ENCODE assay signal across 8 mouse cellular contexts in genomic region chr4:134713937-134714336, GRCm38 (mm10). TPM values are rescaled to one million over a fixed set of nuclear protein-coding genes. Genes with fewer than 3 reads are reported as not detected.
DNase-seq lines count a peak whose midpoint lies in the region; ATAC-seq lines count a peak whose summit lies in the region.

No protein-coding gene starts in this region.

- no peaks in the 10 kb centered on the region for H3K9me3 ChIP-seq in hindbrain, embryonic 13.5 days

- H3K9ac ChIP-seq in hindbrain, embryonic 13.5 days: no peak overlapping the region

- DNase-seq in R1 (ENCODE audit: low read depth, low spot score): peak; percentile 81
- peak; percentile 89 to 90 for DNase-seq in cerebellum, postnatal 14 days
- peak; percentile 65 to 67 for DNase-seq in frontal cortex, postnatal 25 days (ENCODE audit: low spot score in 2 of 2)
- DNase-seq in layer of hippocampus, postnatal 25 days (ENCODE audit: extremely low spot score in 1 of 2, low spot score in 1 of 2): peak; percentile 57 to 88
- peak; percentile 90 for DNase-seq in lung, postnatal 14 days
- peak; percentile 91 for DNase-seq in retina, embryonic 14.5 days (ENCODE audit: low spot score)
- peak; percentile 75 to 77 for DNase-seq in thymus, postnatal 36 days

- H3K36me3 ChIP-seq in hindbrain, embryonic 13.5 days: no peaks in the 10 kb centered on the region

- no peak overlapping the region for H3K4me3 ChIP-seq in hindbrain, embryonic 13.5 days

- 8% methylated on average over 8 of the region's 8 CpGs for WGBS in hindbrain, embryonic 13.5 days

- H3K4me2 ChIP-seq in hindbrain, embryonic 13.5 days: no peak overlapping the region

- H3K27ac ChIP-seq in hindbrain, embryonic 13.5 days: no peak overlapping the region

- ATAC-seq in hindbrain, embryonic 13.5 days (ENCODE audit: low FRiP score): peak; percentile 83

- H3K27me3 ChIP-seq in hindbrain, embryonic 13.5 days: no peaks in the 10 kb centered on the region

- H3K4me1 ChIP-seq in hindbrain, embryonic 13.5 days (replicated peaks): peaks cover 11% of the 10 kb centered on the region

RNA-seq across cellular contexts. Expression of gene Man1c1, which starts 9.8 kb away (rescaled TPM):
- polyA plus RNA-seq in hindbrain, embryonic 13.5 days (2015; fragmentation: Nextera tagmentation; extraction: Ambion mirVana): 3.6 and 3.8 TPM in 2 replicates
- 10 to 100 TPM; 20.9 to 22.3 TPM for total RNA-seq in layer of hippocampus, postnatal 25 days (2021)

RNA-seq across cellular contexts. Expression of gene Ldlrap1, which starts 53.9 kb away (rescaled TPM):
- polyA plus RNA-seq in hindbrain, embryonic 13.5 days (2015; fragmentation: Nextera tagmentation; extraction: Ambion mirVana): 2.9 and 4.1 TPM in 2 replicates
- total RNA-seq in layer of hippocampus, postnatal 25 days (2021): 1 to 10 TPM; 2.7 to 3.7 TPM
